Comparison of ENCODE assay signal across 10 mouse cellular contexts in genomic region chr1:192830444-192830843, GRCm38 (mm10). TPM values are rescaled to one million over a fixed set of nuclear protein-coding genes. Genes with fewer than 3 reads are reported as not detected.
DNase-seq lines count a peak whose midpoint lies in the region; ATAC-seq lines count a peak whose summit lies in the region.
"Had no signal": no experiment of that assay in that cellular context is flagged by ENCODE, and none has a peak within 500 bp of the region (broad histone marks: within the 10 kb centered on the region; RNA-seq: fewer than 3 reads in every experiment).

No protein-coding gene starts in this region.

- no peak overlapping the region for H3K4me3 ChIP-seq in embryonic facial prominence, embryonic 10.5 days
- no peak overlapping the region for H3K4me3 ChIP-seq in embryonic facial prominence, embryonic 14.5 days (ENCODE audit: low read depth, low read length)
- H3K4me3 ChIP-seq in kidney, embryonic 14.5 days (ENCODE audit: low read length): no peak overlapping the region
- no peak overlapping the region for H3K4me3 ChIP-seq in midbrain, embryonic 14.5 days (replicated peaks; ENCODE audit: low read depth, low read length)
- H3K4me3 ChIP-seq: left cerebral cortex, adult 2 months; megakaryocyte, embryonic 14.5 days had no signal

- H3K9me3 ChIP-seq in embryonic facial prominence, embryonic 10.5 days: no peaks in the 10 kb centered on the region
- H3K9me3 ChIP-seq in embryonic facial prominence, embryonic 14.5 days (ENCODE audit: control insufficient read depth, low read length): no peaks in the 10 kb centered on the region
- H3K9me3 ChIP-seq in kidney, embryonic 14.5 days (ENCODE audit: control insufficient read depth, low read length): no peaks in the 10 kb centered on the region
- no peaks in the 10 kb centered on the region for H3K9me3 ChIP-seq in midbrain, embryonic 14.5 days (ENCODE audit: control insufficient read depth, low read length)
- H3K9me3 ChIP-seq: megakaryocyte, embryonic 14.5 days had no signal

- peaks cover 77% of the 10 kb centered on the region for H3K27me3 ChIP-seq in embryonic facial prominence, embryonic 10.5 days (replicated peaks; ENCODE audit: low read depth, poor library complexity, severe bottlenecking)
- no peaks in the 10 kb centered on the region for H3K27me3 ChIP-seq in embryonic facial prominence, embryonic 14.5 days (replicated peaks; ENCODE audit: control insufficient read depth, insufficient read depth, low read length)
- H3K27me3 ChIP-seq in kidney, embryonic 14.5 days (ENCODE audit: control insufficient read depth, insufficient read depth, low read length): peaks cover 9% of the 10 kb centered on the region; the same call in 1 of the 2 replicates
- no peaks in the 10 kb centered on the region; the same call in 1 of the 2 replicates for H3K27me3 ChIP-seq in midbrain, embryonic 14.5 days (ENCODE audit: control insufficient read depth, insufficient read depth, low read length)

- no peaks in the 10 kb centered on the region for H3K36me3 ChIP-seq in embryonic facial prominence, embryonic 10.5 days (replicated peaks)
- H3K36me3 ChIP-seq in embryonic facial prominence, embryonic 14.5 days (ENCODE audit: control insufficient read depth, insufficient read depth, low read length): no peaks in the 10 kb centered on the region
- H3K36me3 ChIP-seq in kidney, embryonic 14.5 days (ENCODE audit: control insufficient read depth, insufficient read depth, low read length): no peaks in the 10 kb centered on the region
- no peaks in the 10 kb centered on the region for H3K36me3 ChIP-seq in midbrain, embryonic 14.5 days (ENCODE audit: control insufficient read depth, insufficient read depth, low read length)

- H3K4me1 ChIP-seq in embryonic facial prominence, embryonic 10.5 days: peaks cover 70% of the 10 kb centered on the region
- H3K4me1 ChIP-seq in embryonic facial prominence, embryonic 14.5 days (ENCODE audit: control insufficient read depth, insufficient read depth, low read length): peaks cover 28% of the 10 kb centered on the region
- peaks cover 22% of the 10 kb centered on the region; the same call in 1 of the 2 replicates for H3K4me1 ChIP-seq in kidney, embryonic 14.5 days (ENCODE audit: control insufficient read depth, insufficient read depth, low read length)
- peaks cover 40% of the 10 kb centered on the region for H3K4me1 ChIP-seq in midbrain, embryonic 14.5 days (ENCODE audit: control insufficient read depth, insufficient read depth, low read length)

- peak overlapping the region; percentile 49 for H3K27ac ChIP-seq in embryonic facial prominence, embryonic 10.5 days (replicated peaks)
- peak overlapping the region; percentile 44; the same call in 1 of the 2 replicates for H3K27ac ChIP-seq in embryonic facial prominence, embryonic 14.5 days (replicated peaks; ENCODE audit: low read depth, low read length)
- peak overlapping the region; percentile 60 for H3K27ac ChIP-seq in kidney, embryonic 14.5 days (ENCODE audit: low read depth, low read length)
- H3K27ac ChIP-seq in midbrain, embryonic 14.5 days (replicated peaks; ENCODE audit: low read depth, low read length): peak overlapping the region; percentile 81
- H3K27ac ChIP-seq: left cerebral cortex, adult 2 months had no signal

- H3K9ac ChIP-seq in embryonic facial prominence, embryonic 14.5 days (ENCODE audit: low read depth, low read length): no peak overlapping the region
- no peak overlapping the region for H3K9ac ChIP-seq in kidney, embryonic 14.5 days (ENCODE audit: low read depth, low read length)
- no peak overlapping the region for H3K9ac ChIP-seq in midbrain, embryonic 14.5 days (replicated peaks; ENCODE audit: low read length)

- WGBS in embryonic facial prominence, embryonic 10.5 days: 8% methylated on average over 6 of the region's 6 CpGs
- WGBS in embryonic facial prominence, embryonic 14.5 days: 22% methylated on average over 6 of the region's 6 CpGs
- WGBS in kidney, embryonic 14.5 days: 25% methylated on average over 6 of the region's 6 CpGs
- WGBS in midbrain, embryonic 14.5 days: 4% methylated on average over 6 of the region's 6 CpGs

- ATAC-seq in embryonic facial prominence, embryonic 14.5 days (ENCODE audit: low read depth): no peak
- ATAC-seq in kidney, embryonic 14.5 days (ENCODE audit: low FRiP score, low TSS enrichment): peak; percentile 18; the same call in 1 of the 2 replicates
- ATAC-seq in midbrain, embryonic 14.5 days (ENCODE audit: low FRiP score, low TSS enrichment): no peak

- H3K4me2 ChIP-seq in embryonic facial prominence, embryonic 14.5 days (ENCODE audit: low read depth, low read length): no peak overlapping the region
- H3K4me2 ChIP-seq in kidney, embryonic 14.5 days (replicated peaks; ENCODE audit: low read depth, low read length): no peak overlapping the region
- no peak overlapping the region for H3K4me2 ChIP-seq in midbrain, embryonic 14.5 days (ENCODE audit: low read length)

- DNase-seq in embryonic facial prominence, embryonic 10.5 days (ENCODE audit: low spot score): peak; percentile 44
- DNase-seq in embryonic facial prominence, embryonic 14.5 days (ENCODE audit: low spot score): no peak
- peak; percentile 78 for DNase-seq in midbrain, embryonic 14.5 days
- DNase-seq in urinary bladder, postnatal 10 days (ENCODE audit: low spot score): no peak
- DNase-seq in thymus, postnatal 36 days: no peak
- no peak for DNase-seq in gastrocnemius, adult 18-20 months (ENCODE audit: low spot score)
- DNase-seq: adrenal gland, postnatal 36 days had no signal

RNA-seq across cellular contexts. Expression of gene Sertad4, which starts 25.1 kb away (rescaled TPM):
- 23.6 and 33.4 TPM in 2 replicates for polyA plus RNA-seq in embryonic facial prominence, embryonic 10.5 days (2016; fragmentation: Nextera tagmentation; extraction: Ambion mirVana)
- 49.7 and 61.7 TPM in 2 replicates for polyA plus RNA-seq in embryonic facial prominence, embryonic 14.5 days (2014; fragmentation: Nextera tagmentation; extraction: Ambion mirVana)
- 15.7 and 23.9 TPM in 2 replicates for polyA plus RNA-seq in kidney, embryonic 14.5 days (2014; fragmentation: Nextera tagmentation; extraction: Ambion mirVana)
- polyA plus RNA-seq in midbrain, embryonic 14.5 days (2014; fragmentation: Nextera tagmentation; extraction: Ambion mirVana): 30.0 and 39.5 TPM in 2 replicates
- total RNA-seq in gastrocnemius, adult 18-20 months (2021): 1 to 10 TPM in 1 of 2 experiments, under 1 TPM in 1; 0.66 to 2.6 TPM

RNA-seq across cellular contexts. Expression of gene Hhat, which starts 59.4 kb away (rescaled TPM):
- polyA plus RNA-seq in embryonic facial prominence, embryonic 10.5 days (2016; fragmentation: Nextera tagmentation; extraction: Ambion mirVana): 9.3 and 9.9 TPM in 2 replicates
- polyA plus RNA-seq in embryonic facial prominence, embryonic 14.5 days (2014; fragmentation: Nextera tagmentation; extraction: Ambion mirVana): 9.3 and 10.4 TPM in 2 replicates
- polyA plus RNA-seq in kidney, embryonic 14.5 days (2014; fragmentation: Nextera tagmentation; extraction: Ambion mirVana): 11.4 and 16.5 TPM in 2 replicates
- 3.9 and 4.5 TPM in 2 replicates for polyA plus RNA-seq in midbrain, embryonic 14.5 days (2014; fragmentation: Nextera tagmentation; extraction: Ambion mirVana)
- total RNA-seq in gastrocnemius, adult 18-20 months (2021): 1 to 10 TPM; 1.2 to 1.3 TPM

Comparison
In these comparisons a context has a peak if more than half of its experiments do, and no peak if none do; other contexts are left out.
1. DNase-seq: peak in embryonic facial prominence, embryonic 10.5 days (single experiment) and midbrain, embryonic 14.5 days (single experiment); none in embryonic facial prominence, embryonic 14.5 days (single experiment), urinary bladder, postnatal 10 days (single experiment), thymus, postnatal 36 days (0 of 2) and gastrocnemius, adult 18-20 months (single experiment).
2. Peak in every context shown above with its lines, with median percentiles within 50 percentile points of each other: H3K27ac ChIP-seq.